Mouse (Mus musculus): ENCODE measurements around the gene Noc3l. TPM values are rescaled to one million over a fixed set of nuclear protein-coding genes. Genes with fewer than 3 reads are reported as not detected.

Gene Noc3l
- polyA plus RNA-seq (2012; rRNA removed; ENCODE audit: low replicate concordance) = 0.65 and 1.2 TPM in 2 replicates

GRCm38 (mm10) chr19:38818766-38819426 lies at the start of gene Noc3l:
Gene Noc3l (minus strand): TSS chr19:38819237.

GRCm38 (mm10) chr19:38836438-38837170 lies 17.6 kb upstream of the Noc3l start, which contains the start of gene Tbc1d12:
Gene Tbc1d12 (plus strand): TSS chr19:38836579.

Other genes starting within 250 kb of the Noc3l start
- gene Tbc1d12, start 17.3 kb upstream of the Noc3l start, polyA plus RNA-seq (2012; rRNA removed; ENCODE audit: low replicate concordance) = 1.4 and 2.1 TPM in 2 replicates
- 0.36 and 0.39 TPM in 2 replicates for gene Hells, start 111.7 kb upstream of the Noc3l start, polyA plus RNA-seq (2012; rRNA removed; ENCODE audit: low replicate concordance)
- gene Cyp2c55, start 187.8 kb upstream of the Noc3l start, polyA plus RNA-seq (2012; rRNA removed; ENCODE audit: low replicate concordance) = 35.8 and 47.6 TPM in 2 replicates
- gene Cyp2c65, start 241.8 kb upstream of the Noc3l start, polyA plus RNA-seq (2012; rRNA removed; ENCODE audit: low replicate concordance) = 105 and 142 TPM in 2 replicates

All from duodenum, adult 2 months (tissue).